Comparison of ENCODE assay signal across 24 mouse cellular contexts in genomic region chr10:62062786-62063185, GRCm38 (mm10).
A peak's percentile ranks its signal among the peaks of the same experiment; 100 is the strongest.
DNase-seq lines count a peak whose midpoint lies in the region; ATAC-seq and TF ChIP-seq lines count a peak whose summit lies in the region.
"Had no signal": no experiment of that assay in that cellular context is flagged by ENCODE, and none has a peak within 500 bp of the region (broad histone marks: within the 10 kb centered on the region; RNA-seq: fewer than 3 reads in every experiment).

No protein-coding gene starts in this region.

- H3K9me3 ChIP-seq in forebrain, postnatal 0 days (ENCODE audit: low read length) = no peaks in the 10 kb centered on the region
- no peaks in the 10 kb centered on the region for H3K9me3 ChIP-seq in forebrain, embryonic 12.5 days
- H3K9me3 ChIP-seq in liver, embryonic 14.5 days (ENCODE audit: control insufficient read depth, low read length) = no peaks in the 10 kb centered on the region
- H3K9me3 ChIP-seq in CH12.LX (replicated peaks; ENCODE audit: low read length) = no peaks in the 10 kb centered on the region
- H3K9me3 ChIP-seq: embryonic facial prominence, embryonic 15.5 days; heart, embryonic 12.5 days; liver, embryonic 15.5 days; neural tube, embryonic 12.5 days had no signal

- peak; percentile 26; the same call in 1 of the 2 replicates for TF ChIP-seq CTCF in forebrain, postnatal 0 days (IDR thresholded peaks at IDR 0.05; ENCODE audit: low read depth)
- TF ChIP-seq CTCF in liver, embryonic 14.5 days (IDR thresholded peaks at IDR 0.05; ENCODE audit: low read depth) = peak; percentile 41
- TF ChIP-seq CTCF in CH12.LX (conservative IDR thresholded peaks at IDR 0.05 in 1 of 2, IDR thresholded peaks at IDR 0.05 in 1 of 2; ENCODE audit: low read depth in 2 of 2, low read length in 2 of 2) = peak in 1 of 2 experiments; percentile 32; a peak in 2 of 4 replicates

- H3K27me3 ChIP-seq in forebrain, postnatal 0 days (ENCODE audit: insufficient read depth, low read length) = no peaks in the 10 kb centered on the region
- no peaks in the 10 kb centered on the region for H3K27me3 ChIP-seq in forebrain, embryonic 12.5 days
- H3K27me3 ChIP-seq in liver, embryonic 14.5 days (ENCODE audit: control insufficient read depth, insufficient read depth, low read length) = no peaks in the 10 kb centered on the region
- H3K27me3 ChIP-seq in CH12.LX (replicated peaks) = peaks cover 40% of the 10 kb centered on the region
- H3K27me3 ChIP-seq: embryonic facial prominence, embryonic 15.5 days; liver, embryonic 15.5 days; neural tube, embryonic 12.5 days had no signal

- no peak; the same call in 1 of the 2 replicates for TF ChIP-seq RAD21 in CH12.LX (IDR thresholded peaks at IDR 0.05; ENCODE audit: low read depth, low read length)

- in situ Hi-C loops in CH12.LX (cut with MboI; ENCODE audit: low pct_ligation_motif_present, low pct_unique_long_range_greater_than_20kb, low sequenced_read_pairs) = no loop called here

- dilution Hi-C loops in CH12.LX (cut with MboI; ENCODE audit: extremely low pct_ligation_motif_present, extremely low pct_unique_long_range_greater_than_20kb, low sequenced_read_pairs) = no loop called here

- TF ChIP-seq EP300 in liver, embryonic 14.5 days (IDR thresholded peaks at IDR 0.05; ENCODE audit: low read depth) = no peak
- TF ChIP-seq EP300 in CH12.LX (IDR thresholded peaks at IDR 0.05; ENCODE audit: low read length) = no peak

- 69% methylated on average over 5 of the region's 5 CpGs for WGBS in forebrain, postnatal 0 days
- WGBS in forebrain, embryonic 12.5 days = 71% methylated on average over 5 of the region's 5 CpGs
- WGBS in liver, embryonic 14.5 days (ENCODE audit: insufficient replicate concordance) = 42% methylated on average over 5 of the region's 5 CpGs

- no peaks in the 10 kb centered on the region for H3K4me1 ChIP-seq in forebrain, postnatal 0 days (ENCODE audit: insufficient read depth)
- peaks cover 11% of the 10 kb centered on the region for H3K4me1 ChIP-seq in forebrain, embryonic 12.5 days
- H3K4me1 ChIP-seq in liver, embryonic 14.5 days (replicated peaks; ENCODE audit: control insufficient read depth in 2 of 2, insufficient read depth in 2 of 2, low read length in 1 of 2) = peaks cover 0 to 6% of the 10 kb centered on the region in 2 experiments; a peak in 2 of 4 replicates
- peaks cover 7 to 10% of the 10 kb centered on the region in 2 experiments for H3K4me1 ChIP-seq in CH12.LX (ENCODE audit: control insufficient read depth in 1 of 2, insufficient read depth in 2 of 2)
- H3K4me1 ChIP-seq: liver, embryonic 15.5 days had no signal

- no peak for TF ChIP-seq POLR2A in CH12.LX (IDR thresholded peaks at IDR 0.05; ENCODE audit: low read depth, low read length)

- H3K9ac ChIP-seq in forebrain, postnatal 0 days = no peak overlapping the region
- no peak overlapping the region for H3K9ac ChIP-seq in forebrain, embryonic 12.5 days
- no peak overlapping the region for H3K9ac ChIP-seq in liver, embryonic 14.5 days (replicated peaks)
- no peak overlapping the region for H3K9ac ChIP-seq in CH12.LX (ENCODE audit: insufficient read depth, low read depth)
- H3K9ac ChIP-seq: embryonic facial prominence, embryonic 15.5 days; heart, embryonic 12.5 days; hindbrain, embryonic 14.5 days; liver, embryonic 15.5 days; neural tube, embryonic 12.5 days had no signal

- H3K27ac ChIP-seq in forebrain, postnatal 0 days (ENCODE audit: low read depth, low read length) = no peak overlapping the region
- H3K27ac ChIP-seq in forebrain, embryonic 12.5 days = no peak overlapping the region
- no peak overlapping the region for H3K27ac ChIP-seq in liver, embryonic 14.5 days
- H3K27ac ChIP-seq in CH12.LX (ENCODE audit: insufficient read depth, low read depth) = no peak overlapping the region
- H3K27ac ChIP-seq: embryonic facial prominence, embryonic 15.5 days; hindbrain, embryonic 14.5 days; liver, embryonic 15.5 days; neural tube, embryonic 12.5 days had no signal

- H3K4me2 ChIP-seq in forebrain, postnatal 0 days (ENCODE audit: low read depth) = no peak overlapping the region
- H3K4me2 ChIP-seq in forebrain, embryonic 12.5 days = no peak overlapping the region
- no peak overlapping the region for H3K4me2 ChIP-seq in liver, embryonic 14.5 days (ENCODE audit: low read depth)
- no peak overlapping the region for H3K4me2 ChIP-seq in CH12.LX (ENCODE audit: insufficient read depth, low read depth, poor library complexity, severe bottlenecking)
- H3K4me2 ChIP-seq: embryonic facial prominence, embryonic 15.5 days; heart, embryonic 12.5 days; hindbrain, embryonic 14.5 days; liver, embryonic 15.5 days; neural tube, embryonic 12.5 days had no signal

- H3K79me2 ChIP-seq in CH12.LX (replicated peaks; ENCODE audit: control insufficient read depth, extremely low read depth, insufficient read depth, poor library complexity, severe bottlenecking) = no peaks in the 10 kb centered on the region

- no peak for DNase-seq in forebrain, postnatal 0 days
- DNase-seq in liver, embryonic 14.5 days (ENCODE audit: low read depth in 3 of 3, low spot score in 3 of 3) = no peak
- DNase-seq in liver (no peak), CH12.LX (ENCODE audit: extremely low read depth) (no peak), ZHBTc4 (ENCODE audit: low read depth, low spot score) (peak; percentile 83)
- DNase-seq in frontal cortex, postnatal 36 days (ENCODE audit: low spot score in 2 of 2) = no peak
- no peak for DNase-seq in urinary bladder, postnatal 25 days (ENCODE audit: low spot score)
- DNase-seq: adrenal gland, postnatal 14 days; cerebellum, adult 11-12 months; cerebellum, postnatal 14 days; heart, adult 11 months; heart, postnatal 14 days; kidney, adult 11 months; kidney, postnatal 10 days; lung, postnatal 36 days; right cerebral cortex, postnatal 4 days; thymus, postnatal 25 days had no signal

- no peaks in the 10 kb centered on the region for H3K36me3 ChIP-seq in forebrain, postnatal 0 days (ENCODE audit: insufficient read depth)
- no peaks in the 10 kb centered on the region for H3K36me3 ChIP-seq in forebrain, embryonic 12.5 days (replicated peaks)
- H3K36me3 ChIP-seq in liver, embryonic 14.5 days (replicated peaks; ENCODE audit: control insufficient read depth, insufficient read depth, low read depth) = no peaks in the 10 kb centered on the region
- no peaks in the 10 kb centered on the region for H3K36me3 ChIP-seq in CH12.LX (replicated peaks in 1 of 2; ENCODE audit: control insufficient read depth in 1 of 2, insufficient read depth in 1 of 2, low read length in 1 of 2)
- H3K36me3 ChIP-seq: embryonic facial prominence, embryonic 15.5 days; heart, embryonic 12.5 days; liver, embryonic 15.5 days; neural tube, embryonic 12.5 days had no signal

- ATAC-seq in forebrain, postnatal 0 days = no peak
- no peak for ATAC-seq in forebrain, embryonic 12.5 days (ENCODE audit: low FRiP score)
- ATAC-seq in liver, embryonic 14.5 days (ENCODE audit: insufficient read depth) = no peak
- ATAC-seq: activated CD4-positive, CD25-positive, alpha-beta regulatory T cell, adult 4 months had no signal

- no peak overlapping the region for H3K4me3 ChIP-seq in forebrain, postnatal 0 days (ENCODE audit: low read depth, low read length)
- no peak overlapping the region for H3K4me3 ChIP-seq in forebrain, embryonic 12.5 days (replicated peaks)
- H3K4me3 ChIP-seq in liver, embryonic 14.5 days (ENCODE audit: insufficient read depth in 1 of 2, low read depth in 2 of 2, low read length in 2 of 2) = no peak overlapping the region
- no peak overlapping the region for H3K4me3 ChIP-seq in CH12.LX (replicated peaks in 1 of 3; ENCODE audit: low read depth in 2 of 3, low read length in 2 of 3, poor library complexity in 1 of 3)
- H3K4me3 ChIP-seq: embryonic facial prominence, embryonic 15.5 days; heart, embryonic 12.5 days; liver, embryonic 15.5 days; neural tube, embryonic 12.5 days had no signal

TF ChIP-seq in CH12.LX, 34 proteins besides CTCF, POLR2A, EP300 and RAD21:
- TF ChIP-seq TBP (conservative IDR thresholded peaks at IDR 0.05; ENCODE audit: low read depth, low read length) = no peak
- 0 out of 2 replicates have a peak, but pooled peaks have one; percentile 20 for TF ChIP-seq MAX (IDR thresholded peaks at IDR 0.05; ENCODE audit: low read length)
